Mouse (Mus musculus): ENCODE results near the gene Atf1. TPM values are rescaled to one million over a fixed set of nuclear protein-coding genes. Genes with fewer than 3 reads are reported as not detected.

Atf1 gene
- total RNA-seq, 1 experiment from 2014 or later = 86.5 TPM

Other genes with a start within 250 kb of the Atf1 start
- gene Dip2b, start 189.2 kb upstream of the Atf1 start, total RNA-seq (2017) = 14.4 and 19.8 TPM in 2 replicates
- not detected in 2 replicates for gene Tmprss12, start 53.0 kb downstream of the Atf1 start, total RNA-seq (2017)
- gene Mettl7a1, start 76.3 kb downstream of the Atf1 start, total RNA-seq (2017) = 145 and 162 TPM in 2 replicates
- gene Mettl7a3, start 107.1 kb downstream of the Atf1 start, total RNA-seq (2017) = not detected in 2 replicates
- not detected in 2 replicates for gene Methig1, start 125.3 kb downstream of the Atf1 start, total RNA-seq (2017)
- not detected in 2 replicates for gene Mettl7a2, start 125.4 kb downstream of the Atf1 start, total RNA-seq (2017)
- gene Higd1c, start 136.7 kb downstream of the Atf1 start, total RNA-seq (2017) = not detected in 2 replicates
- gene Gm5475, start 194.3 kb downstream of the Atf1 start, total RNA-seq (2017) = not detected in 2 replicates
- 11.6 and 16.0 TPM in 2 replicates for gene Slc11a2, start 197.3 kb downstream of the Atf1 start, total RNA-seq (2017)
- gene Letmd1, start 241.2 kb downstream of the Atf1 start, total RNA-seq (2017) = 23.2 and 26.4 TPM in 2 replicates

Data from hematopoietic stem cell, adult 5-6 weeks (primary cell).